Mouse (Mus musculus) urinary bladder, postnatal 25 days (tissue): Measurements from ENCODE around the gene Dupd1.
A peak's percentile ranks its signal among the peaks of the same experiment; 100 is the strongest.
"Not testable (repeated sequence)": the region's sequence is repeated elsewhere in the genome, so short reads cannot be mapped to it uniquely, and the experiment has no call there.

Experiments used
- DNase-seq: peaks from one replicate; pipeline ENCODE4 v3.0.0; 2022; ENCODE audit warnings: low spot score

Gene Dupd1

GRCm38 (mm10) chr14:21674471-21674870 lies 39.9 kb downstream of the Dupd1 start:
- no peak for DNase-seq

DNA sequence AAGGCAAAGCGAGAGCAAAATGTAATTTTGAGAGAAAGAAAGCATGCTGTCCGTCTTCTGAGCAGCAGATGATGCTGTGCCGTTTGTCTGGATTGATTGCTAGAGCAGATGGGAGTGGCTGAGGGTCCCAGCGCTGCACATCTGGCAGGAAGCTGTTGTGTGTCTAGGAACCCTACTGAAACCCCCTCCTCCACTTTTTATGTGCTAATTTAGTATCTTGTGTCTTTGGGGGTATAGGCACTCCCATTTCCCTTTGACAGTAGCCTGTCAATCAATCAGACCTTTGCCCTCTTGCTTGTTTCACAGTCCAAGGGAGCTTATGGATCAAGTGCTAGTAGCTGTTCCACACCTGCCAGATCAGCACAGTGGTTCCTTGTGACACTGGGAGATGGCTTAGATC lies 41.3 kb downstream of the Dupd1 start:
- no peak for DNase-seq

DNA sequence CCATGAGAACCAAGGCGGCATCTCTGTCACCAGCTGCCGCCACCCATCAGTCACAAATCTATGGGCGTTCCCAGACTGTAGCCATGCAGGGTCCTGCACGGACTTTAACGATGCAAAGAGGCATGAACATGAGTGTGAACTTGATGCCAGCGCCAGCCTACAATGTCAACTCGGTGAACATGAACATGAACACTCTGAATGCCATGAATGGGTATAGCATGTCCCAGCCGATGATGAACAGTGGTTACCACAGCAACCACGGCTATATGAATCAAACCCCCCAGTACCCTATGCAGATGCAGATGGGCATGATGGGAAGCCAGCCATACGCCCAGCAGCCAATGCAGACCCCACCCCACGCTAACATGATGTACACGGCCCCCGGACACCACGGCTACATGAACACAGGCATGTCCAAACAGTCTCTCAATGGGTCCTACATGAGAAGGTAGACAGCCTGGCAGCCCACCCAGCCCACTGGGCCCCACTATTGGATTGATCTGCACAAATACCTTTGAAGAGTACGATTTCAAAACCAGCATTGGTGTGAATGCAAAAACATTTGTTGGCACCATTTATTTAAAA lies 43.9 kb downstream of the Dupd1 start:
- not testable (repeated sequence) for DNase-seq

DNA sequence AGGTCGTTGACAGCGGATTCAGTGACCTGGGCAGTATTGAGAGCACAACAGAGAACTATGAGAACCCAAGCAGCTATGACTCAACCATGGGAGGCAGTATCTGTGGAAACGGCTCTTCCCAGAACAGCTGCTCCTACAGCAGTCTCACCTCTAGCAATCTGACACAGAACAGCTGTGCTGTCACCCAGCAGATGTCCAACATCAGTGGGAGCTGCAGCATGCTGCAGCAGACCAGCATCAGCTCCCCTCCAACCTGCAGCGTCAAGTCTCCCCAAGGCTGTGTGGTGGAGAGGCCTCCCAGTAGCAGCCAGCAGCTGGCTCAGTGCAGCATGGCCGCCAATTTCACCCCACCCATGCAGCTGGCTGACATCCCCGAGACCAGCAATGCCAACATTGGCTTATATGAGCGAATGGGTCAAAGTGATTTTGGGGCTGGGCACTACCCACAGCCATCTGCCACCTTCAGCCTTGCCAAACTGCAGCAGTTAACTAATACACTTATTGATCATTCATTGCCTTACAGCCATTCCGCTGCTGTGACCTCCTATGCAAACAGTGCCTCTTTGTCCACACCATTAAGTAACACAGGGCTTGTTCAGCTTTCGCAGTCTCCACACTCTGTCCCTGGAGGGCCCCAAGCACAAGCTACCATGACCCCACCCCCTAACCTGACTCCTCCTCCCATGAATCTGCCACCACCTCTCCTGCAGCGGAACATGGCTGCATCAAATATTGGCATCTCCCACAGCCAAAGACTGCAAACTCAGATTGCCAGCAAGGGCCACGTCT lies 44.5 kb downstream of the Dupd1 start:
- no peak for DNase-seq

DNA sequence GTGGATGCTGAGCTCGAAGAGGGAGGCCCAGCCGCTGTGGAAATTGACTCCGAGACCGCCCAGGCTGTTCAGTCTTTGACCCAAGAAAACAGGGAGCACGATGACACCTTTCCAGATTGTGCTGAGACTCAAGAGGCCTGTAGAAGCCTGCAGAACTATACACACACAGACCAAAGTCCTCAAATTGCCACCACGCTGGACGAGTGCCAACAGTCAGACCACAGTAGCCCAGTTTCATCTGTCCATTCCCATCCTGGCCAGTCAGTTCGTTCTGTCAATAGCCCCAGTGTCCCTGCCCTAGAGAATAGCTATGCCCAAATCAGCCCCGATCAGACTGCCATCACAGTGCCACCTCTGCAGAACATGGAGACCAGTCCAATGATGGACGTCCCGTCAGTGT lies 45.2 kb downstream of the Dupd1 start:
- DNase-seq: no peak

DNA sequence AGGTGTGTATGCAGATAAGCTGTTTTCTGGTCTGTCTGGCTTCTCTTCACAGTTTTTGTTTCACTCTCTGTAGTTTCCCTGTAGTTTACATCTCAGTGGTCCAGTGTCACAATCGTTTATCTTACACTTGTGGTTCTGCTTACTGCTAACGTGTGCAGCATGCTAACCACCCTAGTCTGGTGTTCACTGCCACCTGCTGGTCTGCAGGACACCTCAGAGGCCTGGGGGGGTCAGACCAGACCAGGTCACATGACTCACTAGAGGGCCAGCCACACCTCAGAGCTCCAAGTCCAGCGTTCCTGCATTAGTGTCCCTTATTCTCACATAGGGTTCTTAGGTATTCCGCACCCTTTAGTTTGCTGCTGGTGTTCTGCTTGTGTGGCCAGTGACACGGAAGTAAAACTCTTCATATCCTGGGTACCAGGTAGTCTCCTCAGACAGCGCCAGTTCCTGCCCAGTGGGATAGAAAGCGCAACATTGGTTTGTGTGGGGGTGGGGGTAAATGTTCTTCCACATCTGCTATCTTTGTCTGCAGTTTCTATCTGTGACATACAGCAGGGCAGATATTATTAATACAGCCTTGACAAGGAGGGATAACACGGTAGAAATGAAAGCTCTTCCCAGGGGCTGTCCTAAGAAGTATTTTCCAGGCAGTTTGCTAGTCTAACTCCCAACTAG lies 51.8 kb downstream of the Dupd1 start:
- no peak for DNase-seq

- peak; percentile 58 for DNase-seq
Observed at GRCm38 (mm10) chr14:21659652-21660051, 54.7 kb downstream of the Dupd1 start.

DNA sequence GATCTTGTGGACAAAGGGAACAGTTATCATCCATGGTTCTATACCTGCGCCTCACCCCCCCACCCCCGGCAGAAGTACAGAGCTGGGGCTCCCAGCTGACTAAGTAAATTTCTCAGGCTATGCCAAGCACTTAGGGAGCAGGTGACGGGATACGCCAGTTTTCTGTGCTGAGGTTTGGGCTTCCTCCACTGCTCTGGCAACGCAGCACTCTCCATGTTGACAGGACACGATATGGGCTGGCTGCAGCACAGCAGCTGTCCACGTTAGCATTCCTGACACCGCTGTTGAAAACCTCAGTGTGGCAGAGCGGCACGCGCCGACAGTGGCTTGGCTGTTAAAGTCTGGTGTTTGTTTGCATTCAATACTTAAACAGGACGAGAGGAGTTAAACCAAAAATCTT lies 55.2 kb downstream of the Dupd1 start:
- no peak for DNase-seq

DNA sequence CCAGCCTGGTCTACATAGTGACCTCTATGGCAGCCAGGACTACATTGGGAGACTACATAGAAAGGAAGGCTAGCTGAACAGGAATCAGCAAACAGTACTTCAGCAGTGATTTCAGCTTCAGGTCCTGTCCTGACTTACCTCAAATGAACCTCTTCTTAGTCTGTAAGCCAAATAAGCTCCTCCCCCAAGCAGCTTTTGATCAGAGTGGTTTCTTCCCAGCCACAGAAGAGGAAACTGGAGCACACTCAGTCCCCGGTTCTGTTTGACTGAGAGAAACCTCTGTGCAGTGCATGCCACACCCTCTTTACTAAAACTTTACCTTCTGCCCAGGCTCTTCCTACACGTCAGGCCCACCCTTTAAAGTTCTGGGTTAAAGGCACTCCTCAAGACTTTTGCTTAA lies 60.6 kb downstream of the Dupd1 start:
- no peak for DNase-seq

- DNase-seq: no peak
Observed at GRCm38 (mm10) chr14:21640806-21641435, 73.5 kb downstream of the Dupd1 start.

DNA sequence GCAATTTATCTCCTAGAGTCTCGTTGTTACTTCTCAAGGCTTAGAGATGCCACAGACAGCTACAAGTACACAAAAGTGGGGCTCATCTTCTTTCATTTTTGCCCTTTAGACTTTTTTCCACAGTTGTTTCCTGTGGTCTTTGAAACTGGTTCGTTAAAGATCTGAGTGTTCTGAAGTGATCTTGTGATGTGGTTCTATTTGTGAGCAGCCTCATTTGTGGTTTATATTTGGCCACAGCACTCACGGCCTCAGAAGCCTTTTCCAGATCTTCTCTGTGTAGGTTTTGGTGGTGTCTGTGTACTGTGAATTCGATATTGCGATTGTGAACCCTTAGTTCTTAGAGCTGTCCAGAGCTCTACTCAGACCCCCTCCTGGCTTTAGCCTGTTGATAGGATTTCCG lies 77.8 kb downstream of the Dupd1 start:
- no peak for DNase-seq

GRCm38 (mm10) chr14:21631665-21632200 lies 82.6 kb downstream of the Dupd1 start:
- no peak for DNase-seq
